8 mouse cellular contexts compared by ENCODE assay signal in the genomic region with DNA sequence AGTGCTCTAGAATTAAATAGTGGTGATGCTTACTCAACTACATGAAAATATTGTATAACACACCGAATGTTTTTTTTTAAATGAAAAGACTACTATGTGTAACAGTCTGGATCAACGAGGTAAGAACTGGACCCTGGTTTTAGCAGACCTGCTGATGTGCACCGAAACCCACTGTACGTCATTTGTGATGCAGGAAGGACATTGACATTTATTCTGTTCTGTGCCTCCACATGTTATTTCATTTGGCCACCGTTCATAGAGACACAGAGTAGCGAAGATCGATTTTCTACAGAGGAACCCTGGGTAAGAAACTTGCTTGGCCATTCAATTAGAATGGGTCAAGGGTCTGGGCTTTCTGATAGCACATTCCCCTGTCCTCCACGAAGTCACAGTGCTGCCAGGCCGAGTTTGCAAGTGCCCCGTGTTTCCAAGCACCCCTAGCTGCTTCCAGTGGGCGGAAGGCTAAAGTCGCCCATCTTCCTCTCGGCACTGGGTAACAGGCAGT. TPM values are rescaled to one million over a fixed set of nuclear protein-coding genes. Genes with fewer than 3 reads are reported as not detected.
DNase-seq lines count a peak whose midpoint lies in the region; ATAC-seq and TF ChIP-seq lines count a peak whose summit lies in the region.

No protein-coding gene starts in this region.

- no peak for TF ChIP-seq CTCF in bone marrow macrophage, adult 2 months (IDR thresholded peaks at IDR 0.05; ENCODE audit: low read depth, low read length)

- H3K4me3 ChIP-seq in kidney, embryonic 15.5 days (replicated peaks) = peak overlapping the region; percentile 56
- peak overlapping the region; percentile 80 for H3K4me3 ChIP-seq in bone marrow macrophage, adult 2 months (ENCODE audit: insufficient read depth, low read length)
- H3K4me3 ChIP-seq in hindbrain, embryonic 14.5 days (replicated peaks; ENCODE audit: low read length) = peak overlapping the region; percentile 55
- H3K4me3 ChIP-seq in midbrain, embryonic 14.5 days (replicated peaks; ENCODE audit: low read depth, low read length) = peak overlapping the region; percentile 67

- no peak for TF ChIP-seq POLR2A in bone marrow macrophage, adult 2 months (IDR thresholded peaks at IDR 0.05; ENCODE audit: borderline replicate concordance, low read depth, low read length)

- H3K9ac ChIP-seq in kidney, embryonic 15.5 days = peak overlapping the region; percentile 81
- H3K9ac ChIP-seq in hindbrain, embryonic 14.5 days = peak overlapping the region; percentile 71
- peak overlapping the region; percentile 84 for H3K9ac ChIP-seq in midbrain, embryonic 14.5 days (replicated peaks; ENCODE audit: low read length)

- peak overlapping the region; percentile 99 for H3K27ac ChIP-seq in kidney, embryonic 15.5 days
- peak overlapping the region; percentile 97 for H3K27ac ChIP-seq in bone marrow macrophage, adult 2 months (ENCODE audit: insufficient read depth, low read depth, low read length)
- peak overlapping the region; percentile 93 for H3K27ac ChIP-seq in hindbrain, embryonic 14.5 days
- peak overlapping the region; percentile 95 for H3K27ac ChIP-seq in midbrain, embryonic 14.5 days (replicated peaks; ENCODE audit: low read depth, low read length)

- H3K27me3 ChIP-seq in kidney, embryonic 15.5 days = no peaks in the 10 kb centered on the region
- H3K27me3 ChIP-seq in hindbrain, embryonic 14.5 days (ENCODE audit: control insufficient read depth, insufficient read depth, low read length) = no peaks in the 10 kb centered on the region
- no peaks in the 10 kb centered on the region for H3K27me3 ChIP-seq in midbrain, embryonic 14.5 days (ENCODE audit: control insufficient read depth, insufficient read depth, low read length)

- ATAC-seq in kidney, embryonic 15.5 days (replicated peaks; ENCODE audit: low FRiP score) = no peak; the same call in 1 of the 2 replicates
- ATAC-seq in hindbrain, embryonic 14.5 days (ENCODE audit: low FRiP score) = no peak
- no peak for ATAC-seq in midbrain, embryonic 14.5 days (ENCODE audit: low FRiP score, low TSS enrichment)
- ATAC-seq in megakaryocyte progenitor cell, adult 5-6 weeks (replicated peaks; ENCODE audit: poor library complexity) = no peak

- no peaks in the 10 kb centered on the region for H3K9me3 ChIP-seq in kidney, embryonic 15.5 days (replicated peaks)
- H3K9me3 ChIP-seq in hindbrain, embryonic 14.5 days (ENCODE audit: control insufficient read depth, low read length) = no peaks in the 10 kb centered on the region
- no peaks in the 10 kb centered on the region for H3K9me3 ChIP-seq in midbrain, embryonic 14.5 days (ENCODE audit: control insufficient read depth, low read length)

- H3K4me2 ChIP-seq in kidney, embryonic 15.5 days = peak overlapping the region; percentile 90
- peak overlapping the region; percentile 88 for H3K4me2 ChIP-seq in hindbrain, embryonic 14.5 days (replicated peaks)
- H3K4me2 ChIP-seq in midbrain, embryonic 14.5 days (ENCODE audit: low read length) = peak overlapping the region; percentile 93

- no peak for DNase-seq in kidney, adult 8-10 months
- no peak for DNase-seq in hindbrain, embryonic 14.5 days (ENCODE audit: low spot score)
- peak; percentile 12 for DNase-seq in midbrain, embryonic 14.5 days
- DNase-seq in right cerebral cortex, postnatal 25 days = no peak
- DNase-seq in layer of hippocampus, adult 11-12 months (ENCODE audit: low spot score) = no peak

- 7% methylated on average over 13 of the region's 13 CpGs for WGBS in kidney, embryonic 15.5 days
- WGBS in hindbrain, embryonic 14.5 days = 12% methylated on average over 13 of the region's 13 CpGs
- 15% methylated on average over 13 of the region's 13 CpGs for WGBS in midbrain, embryonic 14.5 days

- peaks cover 48% of the 10 kb centered on the region for H3K4me1 ChIP-seq in kidney, embryonic 15.5 days
- H3K4me1 ChIP-seq in bone marrow macrophage, adult 2 months (ENCODE audit: control insufficient read depth, insufficient read depth, low read length) = peaks cover 38% of the 10 kb centered on the region
- H3K4me1 ChIP-seq in hindbrain, embryonic 14.5 days (replicated peaks; ENCODE audit: control insufficient read depth, insufficient read depth, low read length) = peaks cover 24% of the 10 kb centered on the region
- peaks cover 21% of the 10 kb centered on the region for H3K4me1 ChIP-seq in midbrain, embryonic 14.5 days (ENCODE audit: control insufficient read depth, insufficient read depth, low read length)

- H3K36me3 ChIP-seq in kidney, embryonic 15.5 days = peaks cover 27% of the 10 kb centered on the region
- peaks cover 27% of the 10 kb centered on the region for H3K36me3 ChIP-seq in hindbrain, embryonic 14.5 days (replicated peaks; ENCODE audit: control insufficient read depth, insufficient read depth)
- peaks cover 23% of the 10 kb centered on the region for H3K36me3 ChIP-seq in midbrain, embryonic 14.5 days (ENCODE audit: control insufficient read depth, insufficient read depth, low read length)

RNA-seq across cellular contexts. Expression of a gene that starts 4.8 kb away (rescaled TPM):
- 11.2 and 12.2 TPM in 2 replicates for polyA plus RNA-seq in kidney, embryonic 15.5 days (2015; fragmentation: Nextera tagmentation; extraction: Ambion mirVana)
- polyA plus RNA-seq in bone marrow macrophage, adult 2 months (2012; ENCODE audit: insufficient read depth, insufficient read length, missing spikeins) = 12.0 and 13.2 TPM in 2 replicates
- 20.2 and 22.4 TPM in 2 replicates for polyA plus RNA-seq in hindbrain, embryonic 14.5 days (2014; fragmentation: Nextera tagmentation; extraction: Ambion mirVana)
- 19.8 and 20.2 TPM in 2 replicates for polyA plus RNA-seq in midbrain, embryonic 14.5 days (2014; fragmentation: Nextera tagmentation; extraction: Ambion mirVana)
- 2.9 and 3.0 TPM in 2 replicates for total RNA-seq in megakaryocyte progenitor cell, adult 5-6 weeks (2015)
- 3.5 and 3.7 TPM in 2 replicates for total RNA-seq in megakaryocyte progenitor cell, adult 5-6 weeks (2017)

RNA-seq across cellular contexts. Expression of a gene that starts 4.9 kb away (rescaled TPM):
- 204 and 210 TPM in 2 replicates for polyA plus RNA-seq in kidney, embryonic 15.5 days (2015; fragmentation: Nextera tagmentation; extraction: Ambion mirVana)
- 17.4 and 23.3 TPM in 2 replicates for polyA plus RNA-seq in bone marrow macrophage, adult 2 months (2012; ENCODE audit: insufficient read depth, insufficient read length, missing spikeins)
- polyA plus RNA-seq in hindbrain, embryonic 14.5 days (2014; fragmentation: Nextera tagmentation; extraction: Ambion mirVana) = 106 and 113 TPM in 2 replicates
- 105 and 110 TPM in 2 replicates for polyA plus RNA-seq in midbrain, embryonic 14.5 days (2014; fragmentation: Nextera tagmentation; extraction: Ambion mirVana)
- 2,719 and 2,750 TPM in 2 replicates for total RNA-seq in megakaryocyte progenitor cell, adult 5-6 weeks (2015)
- 2,545 and 2,724 TPM in 2 replicates for total RNA-seq in megakaryocyte progenitor cell, adult 5-6 weeks (2017)

RNA-seq across cellular contexts. Expression of a gene that starts 15.6 kb away (rescaled TPM):
- polyA plus RNA-seq in kidney, embryonic 15.5 days (2015; fragmentation: Nextera tagmentation; extraction: Ambion mirVana) = 28.9 and 30.6 TPM in 2 replicates
- polyA plus RNA-seq in bone marrow macrophage, adult 2 months (2012; ENCODE audit: insufficient read depth, insufficient read length, missing spikeins) = 20.7 and 23.4 TPM in 2 replicates
- polyA plus RNA-seq in hindbrain, embryonic 14.5 days (2014; fragmentation: Nextera tagmentation; extraction: Ambion mirVana) = 16.3 and 17.4 TPM in 2 replicates
- 16.0 and 18.2 TPM in 2 replicates for polyA plus RNA-seq in midbrain, embryonic 14.5 days (2014; fragmentation: Nextera tagmentation; extraction: Ambion mirVana)
- total RNA-seq in megakaryocyte progenitor cell, adult 5-6 weeks (2015) = 2.6 and 2.9 TPM in 2 replicates
- 2.2 and 3.5 TPM in 2 replicates for total RNA-seq in megakaryocyte progenitor cell, adult 5-6 weeks (2017)
